Mouse (Mus musculus): ENCODE results near the gene Itpkc. TPM values are rescaled to one million over a fixed set of nuclear protein-coding genes. Genes with fewer than 3 reads are reported as not detected.

Gene Itpkc
- polyA plus RNA-seq, 1 experiment from 2014 or later = 8.5 TPM

DNA sequence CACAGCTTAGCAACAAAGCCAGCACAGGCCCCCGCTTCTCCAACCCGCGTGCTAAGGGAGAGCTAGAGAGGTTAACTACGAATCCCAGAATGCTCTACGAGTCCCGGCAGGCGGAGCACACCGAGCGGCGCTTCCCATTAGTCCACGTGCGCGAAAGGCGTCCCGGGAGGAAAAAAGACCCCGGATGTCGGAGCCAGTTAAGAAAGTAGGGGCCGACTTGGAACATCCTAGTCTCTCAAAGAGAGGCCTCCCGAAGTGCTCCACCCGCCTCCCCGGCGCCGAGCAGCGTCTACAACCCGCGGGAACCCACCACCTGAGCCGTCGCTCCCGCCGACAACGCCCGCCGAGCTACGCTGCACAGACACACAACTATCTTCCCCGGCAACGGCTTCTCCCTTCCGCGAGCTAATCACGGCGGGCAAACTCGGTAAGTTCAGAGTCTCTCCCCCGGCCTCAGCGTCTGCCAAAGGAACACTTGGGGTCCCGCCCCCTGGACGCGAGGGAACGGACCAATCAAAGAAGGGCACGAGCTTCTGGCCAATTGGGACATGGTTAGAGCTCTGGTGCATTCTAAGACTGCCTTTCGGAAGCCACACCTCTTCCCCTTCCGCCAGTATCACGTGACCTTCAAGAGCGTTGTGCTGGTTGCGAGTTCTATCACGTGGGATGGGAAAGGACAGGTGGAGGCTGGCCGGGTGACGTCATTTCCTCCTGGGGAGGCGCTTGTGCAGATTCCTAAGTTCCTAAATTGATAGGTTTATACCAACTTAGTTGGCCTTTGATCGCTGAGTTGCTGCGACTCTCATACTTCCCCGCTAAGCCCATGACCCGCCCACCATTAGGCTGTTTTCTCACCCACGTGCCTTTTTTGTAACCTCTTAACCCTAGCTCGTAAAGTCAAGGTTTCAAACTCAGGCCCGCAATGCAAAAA, 32.5 kb downstream of the Itpkc start, which contains the start of the genes BC024978 and Snrpa:
Gene BC024978, plus strand, starts transcription at position 101 of the 931 bp plus-strand sequence.
Gene Snrpa, minus strand, starts transcription at position 591 of the 931 bp plus-strand sequence.
- peaks cover 12% of the 10 kb centered on the region; the same call in 1 of the 2 replicates for H3K4me1 ChIP-seq (ENCODE audit: control insufficient read depth, insufficient read depth, low read length)
- no peaks in the 10 kb centered on the region for H3K9me3 ChIP-seq (ENCODE audit: control insufficient read depth, low read depth, low read length)
- ATAC-seq (ENCODE audit: insufficient number of reproducible peaks, insufficient read depth, low FRiP score, low read depth) = peak; percentile 99
- H3K36me3 ChIP-seq (ENCODE audit: control insufficient read depth, insufficient read depth, low read length) = peaks cover 28% of the 10 kb centered on the region
- peak within 1 kb of the TSS; percentile 79 for H3K4me3 ChIP-seq (ENCODE audit: low read depth, low read length)
- WGBS = 1% methylated on average over 64 of the region's 64 CpGs
- H3K27me3 ChIP-seq (ENCODE audit: control insufficient read depth, insufficient read depth, low read length) = no peaks in the 10 kb centered on the region
- H3K27ac ChIP-seq (ENCODE audit: low read length) = peak within 1 kb of the TSS; percentile 99
- peak within 1 kb of the TSS; percentile 94 for H3K4me2 ChIP-seq (replicated peaks; ENCODE audit: low read depth, low read length)
- peak within 1 kb of the TSS; percentile 90 for H3K9ac ChIP-seq (replicated peaks; ENCODE audit: low read depth, low read length)

DNA sequence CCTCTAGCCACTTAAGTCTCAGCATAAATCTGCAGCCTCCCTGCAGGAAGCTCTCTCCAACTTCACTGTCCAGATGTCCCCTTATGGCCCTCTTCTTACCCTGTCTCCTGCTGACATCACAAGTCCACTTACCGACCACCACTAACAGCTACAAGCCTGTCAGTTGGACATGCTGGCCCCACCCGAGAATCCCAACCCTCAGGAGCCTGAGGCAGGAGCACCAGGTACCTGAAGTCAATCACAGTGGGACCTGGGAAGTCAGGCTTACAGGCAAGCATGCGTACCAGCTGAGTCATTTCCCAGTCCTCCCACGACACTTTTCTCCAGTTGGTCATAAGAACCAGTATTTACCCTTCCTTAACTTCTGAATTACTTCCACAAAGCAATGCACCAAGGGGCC, 34.7 kb downstream of the Itpkc start:
- ATAC-seq (ENCODE audit: insufficient number of reproducible peaks, insufficient read depth, low FRiP score, low read depth) = no peak
- no peak overlapping the region for H3K4me2 ChIP-seq (replicated peaks; ENCODE audit: low read depth, low read length)
- no peak overlapping the region for H3K4me3 ChIP-seq (ENCODE audit: low read depth, low read length)
- no peak overlapping the region for H3K27ac ChIP-seq (ENCODE audit: low read length)
- H3K4me1 ChIP-seq (ENCODE audit: control insufficient read depth, insufficient read depth, low read length) = peaks cover 12% of the 10 kb centered on the region; the same call in 1 of the 2 replicates
- WGBS = 72% methylated on average over 4 of the region's 4 CpGs
- H3K9ac ChIP-seq (replicated peaks; ENCODE audit: low read depth, low read length) = no peak overlapping the region
- H3K36me3 ChIP-seq (ENCODE audit: control insufficient read depth, insufficient read depth, low read length) = peaks cover 49% of the 10 kb centered on the region
- no peaks in the 10 kb centered on the region for H3K27me3 ChIP-seq (ENCODE audit: control insufficient read depth, insufficient read depth, low read length)
- no peaks in the 10 kb centered on the region for H3K9me3 ChIP-seq (ENCODE audit: control insufficient read depth, low read depth, low read length)

DNA sequence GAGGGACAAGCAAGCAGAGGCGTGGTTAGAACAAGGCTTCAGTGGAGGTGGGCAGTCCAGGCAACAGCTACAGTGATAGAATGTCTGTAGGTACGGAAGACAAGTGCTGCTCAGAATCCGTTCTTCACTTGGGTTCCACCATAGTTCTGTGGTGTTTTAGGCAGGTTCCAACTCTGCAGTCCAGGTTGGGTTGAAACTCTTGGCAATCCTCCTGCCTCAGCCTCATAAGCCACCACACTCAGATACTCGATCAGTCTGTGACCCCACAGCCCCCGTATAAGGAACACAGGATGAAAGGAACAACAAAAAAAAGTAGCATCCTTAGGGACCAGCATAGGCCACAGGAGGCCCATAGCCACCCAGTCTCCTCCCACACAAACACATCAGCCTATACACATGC, 36.0 kb downstream of the Itpkc start:
- Histone ChIP-seq H3K4me2 (replicated peaks; ENCODE audit: low read depth, low read length) (no peak overlapping the region), H3K4me1 (ENCODE audit: control insufficient read depth, insufficient read depth, low read length) (peaks cover 12% of the 10 kb centered on the region; the same call in 1 of the 2 replicates), H3K4me3 (ENCODE audit: low read depth, low read length) (no peak overlapping the region), H3K27me3 (ENCODE audit: control insufficient read depth, insufficient read depth, low read length) (no peaks in the 10 kb centered on the region), H3K27ac (ENCODE audit: low read length) (no peak overlapping the region), H3K36me3 (ENCODE audit: control insufficient read depth, insufficient read depth, low read length) (peaks cover 62% of the 10 kb centered on the region), H3K9me3 (ENCODE audit: control insufficient read depth, low read depth, low read length) (no peaks in the 10 kb centered on the region), H3K9ac (replicated peaks; ENCODE audit: low read depth, low read length) (no peak overlapping the region)
- no peak for ATAC-seq (ENCODE audit: insufficient number of reproducible peaks, insufficient read depth, low FRiP score, low read depth)
- 99% methylated on average over 5 of the region's 5 CpGs for WGBS

- Histone ChIP-seq H3K36me3 (ENCODE audit: control insufficient read depth, insufficient read depth, low read length) (peaks cover 92% of the 10 kb centered on the region), H3K9me3 (ENCODE audit: control insufficient read depth, low read depth, low read length) (no peaks in the 10 kb centered on the region), H3K27me3 (ENCODE audit: control insufficient read depth, insufficient read depth, low read length) (no peaks in the 10 kb centered on the region), H3K4me1 (ENCODE audit: control insufficient read depth, insufficient read depth, low read length) (peaks cover 3% of the 10 kb centered on the region; the same call in 1 of the 2 replicates), H3K27ac (ENCODE audit: low read length) (no peak overlapping the region), H3K4me3 (ENCODE audit: low read depth, low read length) (no peak overlapping the region), H3K4me2 (replicated peaks; ENCODE audit: low read depth, low read length) (no peak overlapping the region), H3K9ac (replicated peaks; ENCODE audit: low read depth, low read length) (no peak overlapping the region)
- ATAC-seq (ENCODE audit: insufficient number of reproducible peaks, insufficient read depth, low FRiP score, low read depth) = no peak
- WGBS = 96% methylated on average over 10 of the region's 10 CpGs
These were observed 39.1 kb downstream of the Itpkc start for GRCm38 (mm10) chr7:27189271-27189931.

DNA sequence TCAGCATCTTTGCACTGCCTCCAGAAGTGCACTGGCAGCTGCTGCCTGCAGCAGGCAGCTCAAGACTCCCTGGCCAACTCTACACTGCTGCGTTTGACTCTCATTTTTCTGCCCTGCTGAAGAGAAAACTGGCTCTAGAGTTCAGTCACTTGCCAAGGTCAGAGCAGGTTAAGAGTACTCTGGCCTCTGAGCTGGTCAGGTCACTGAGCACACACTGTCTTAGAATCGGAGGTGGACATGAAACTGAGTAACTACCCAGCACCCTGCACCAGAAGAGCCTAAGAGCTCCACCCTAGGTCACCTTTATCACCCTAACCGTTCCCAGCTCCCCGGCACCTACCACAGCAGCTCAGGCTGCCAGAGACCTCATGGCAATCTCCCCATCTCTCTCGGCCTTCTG, 42.5 kb downstream of the Itpkc start:
- no peaks in the 10 kb centered on the region for H3K9me3 ChIP-seq (ENCODE audit: control insufficient read depth, low read depth, low read length)
- no peak for ATAC-seq (ENCODE audit: insufficient number of reproducible peaks, insufficient read depth, low FRiP score, low read depth)
- 92% methylated on average over 5 of the region's 5 CpGs for WGBS
- H3K4me1 ChIP-seq (ENCODE audit: control insufficient read depth, insufficient read depth, low read length) = no peaks in the 10 kb centered on the region
- H3K27me3 ChIP-seq (ENCODE audit: control insufficient read depth, insufficient read depth, low read length) = no peaks in the 10 kb centered on the region
- no peak overlapping the region for H3K4me3 ChIP-seq (ENCODE audit: low read depth, low read length)
- peaks cover 74% of the 10 kb centered on the region for H3K36me3 ChIP-seq (ENCODE audit: control insufficient read depth, insufficient read depth, low read length)
- H3K4me2 ChIP-seq (replicated peaks; ENCODE audit: low read depth, low read length) = no peak overlapping the region
- H3K27ac ChIP-seq (ENCODE audit: low read length) = no peak overlapping the region
- no peak overlapping the region for H3K9ac ChIP-seq (replicated peaks; ENCODE audit: low read depth, low read length)

- no peak overlapping the region for H3K4me2 ChIP-seq (replicated peaks; ENCODE audit: low read depth, low read length)
- H3K4me1 ChIP-seq (ENCODE audit: control insufficient read depth, insufficient read depth, low read length) = no peaks in the 10 kb centered on the region
- peaks cover 64% of the 10 kb centered on the region for H3K36me3 ChIP-seq (ENCODE audit: control insufficient read depth, insufficient read depth, low read length)
- H3K27me3 ChIP-seq (ENCODE audit: control insufficient read depth, insufficient read depth, low read length) = no peaks in the 10 kb centered on the region
- ATAC-seq (ENCODE audit: insufficient number of reproducible peaks, insufficient read depth, low FRiP score, low read depth) = no peak
- H3K27ac ChIP-seq (ENCODE audit: low read length) = no peak overlapping the region
- no peaks in the 10 kb centered on the region for H3K9me3 ChIP-seq (ENCODE audit: control insufficient read depth, low read depth, low read length)
- WGBS = 59% methylated on average over 3 of the region's 3 CpGs
- H3K9ac ChIP-seq (replicated peaks; ENCODE audit: low read depth, low read length) = no peak overlapping the region
- H3K4me3 ChIP-seq (ENCODE audit: low read depth, low read length) = no peak overlapping the region
These were observed 43.5 kb downstream of the Itpkc start for GRCm38 (mm10) chr7:27184964-27185363.

GRCm38 (mm10) chr7:27182498-27182897, 46.0 kb downstream of the Itpkc start:
- Histone ChIP-seq H3K27ac (ENCODE audit: low read length) (no peak overlapping the region), H3K9ac (replicated peaks; ENCODE audit: low read depth, low read length) (no peak overlapping the region), H3K9me3 (ENCODE audit: control insufficient read depth, low read depth, low read length) (no peaks in the 10 kb centered on the region), H3K4me1 (ENCODE audit: control insufficient read depth, insufficient read depth, low read length) (no peaks in the 10 kb centered on the region), H3K27me3 (ENCODE audit: control insufficient read depth, insufficient read depth, low read length) (no peaks in the 10 kb centered on the region), H3K4me2 (replicated peaks; ENCODE audit: low read depth, low read length) (no peak overlapping the region), H3K4me3 (ENCODE audit: low read depth, low read length) (no peak overlapping the region), H3K36me3 (ENCODE audit: control insufficient read depth, insufficient read depth, low read length) (peaks cover 40% of the 10 kb centered on the region)
- 74% methylated on average over 1 of the region's 1 CpGs for WGBS
- ATAC-seq (ENCODE audit: insufficient number of reproducible peaks, insufficient read depth, low FRiP score, low read depth) = no peak

- no peak within 1 kb of the TSS for H3K4me2 ChIP-seq (replicated peaks; ENCODE audit: low read depth, low read length)
- H3K9me3 ChIP-seq (ENCODE audit: control insufficient read depth, low read depth, low read length) = no peaks in the 10 kb centered on the region
- peaks cover 26% of the 10 kb centered on the region for H3K36me3 ChIP-seq (ENCODE audit: control insufficient read depth, insufficient read depth, low read length)
- no peak for ATAC-seq (ENCODE audit: insufficient number of reproducible peaks, insufficient read depth, low FRiP score, low read depth)
- no peaks in the 10 kb centered on the region for H3K27me3 ChIP-seq (ENCODE audit: control insufficient read depth, insufficient read depth, low read length)
- no peaks in the 10 kb centered on the region for H3K4me1 ChIP-seq (ENCODE audit: control insufficient read depth, insufficient read depth, low read length)
- peak within 1 kb of the TSS; percentile 52; the same call in 1 of the 2 replicates for H3K27ac ChIP-seq (ENCODE audit: low read length)
- no peak within 1 kb of the TSS for H3K4me3 ChIP-seq (ENCODE audit: low read depth, low read length)
- no peak within 1 kb of the TSS for H3K9ac ChIP-seq (replicated peaks; ENCODE audit: low read depth, low read length)
- WGBS = 66% methylated on average over 14 of the region's 14 CpGs
These were observed 47.4 kb downstream of the Itpkc start, which contains the start of the genes Gm21983 and Mia for GRCm38 (mm10) chr7:27180837-27181695. Gene Gm21983 (minus strand): TSS chr7:27181086. Gene Mia (minus strand): TSS chr7:27181157.
